Mouse (Mus musculus) granulocyte monocyte progenitor cell, adult 5-6 weeks (primary cell): ENCODE data around the gene Syngr4. TPM values are rescaled to one million over a fixed set of nuclear protein-coding genes. Genes with fewer than 3 reads are reported as not detected.
"Not testable (repeated sequence)": the region's sequence is repeated elsewhere in the genome, so short reads cannot be mapped to it uniquely, and the experiment has no call there.

ENCODE experiments used
- ATAC-seq: replicated peaks from 2 replicates; pipeline ENCODE4 v1.8.0; 2016; ENCODE audit warnings: mild to moderate bottlenecking, moderate TSS enrichment, inconsistent platforms; ENCODE audit not compliant: poor library complexity, severe bottlenecking
- total RNA-seq, 2 experiments: library from RNA; stranded (forward) in 1 of 2; stranded (reverse) in 1 of 2; fragments of 200-712, 200-1000 nt in 1 of 2; fragments of >200 nt in 1 of 2; fragmentation: Nextera tagmentation in 1 of 2; gene quantifications; 2 replicates each; pipeline ENCODE4 v1.2.3; 2014 to 2017

Syngr4 gene
- total RNA-seq, 2 experiments from 2014 or later: 0.41 to 3.7 TPM

DNA sequence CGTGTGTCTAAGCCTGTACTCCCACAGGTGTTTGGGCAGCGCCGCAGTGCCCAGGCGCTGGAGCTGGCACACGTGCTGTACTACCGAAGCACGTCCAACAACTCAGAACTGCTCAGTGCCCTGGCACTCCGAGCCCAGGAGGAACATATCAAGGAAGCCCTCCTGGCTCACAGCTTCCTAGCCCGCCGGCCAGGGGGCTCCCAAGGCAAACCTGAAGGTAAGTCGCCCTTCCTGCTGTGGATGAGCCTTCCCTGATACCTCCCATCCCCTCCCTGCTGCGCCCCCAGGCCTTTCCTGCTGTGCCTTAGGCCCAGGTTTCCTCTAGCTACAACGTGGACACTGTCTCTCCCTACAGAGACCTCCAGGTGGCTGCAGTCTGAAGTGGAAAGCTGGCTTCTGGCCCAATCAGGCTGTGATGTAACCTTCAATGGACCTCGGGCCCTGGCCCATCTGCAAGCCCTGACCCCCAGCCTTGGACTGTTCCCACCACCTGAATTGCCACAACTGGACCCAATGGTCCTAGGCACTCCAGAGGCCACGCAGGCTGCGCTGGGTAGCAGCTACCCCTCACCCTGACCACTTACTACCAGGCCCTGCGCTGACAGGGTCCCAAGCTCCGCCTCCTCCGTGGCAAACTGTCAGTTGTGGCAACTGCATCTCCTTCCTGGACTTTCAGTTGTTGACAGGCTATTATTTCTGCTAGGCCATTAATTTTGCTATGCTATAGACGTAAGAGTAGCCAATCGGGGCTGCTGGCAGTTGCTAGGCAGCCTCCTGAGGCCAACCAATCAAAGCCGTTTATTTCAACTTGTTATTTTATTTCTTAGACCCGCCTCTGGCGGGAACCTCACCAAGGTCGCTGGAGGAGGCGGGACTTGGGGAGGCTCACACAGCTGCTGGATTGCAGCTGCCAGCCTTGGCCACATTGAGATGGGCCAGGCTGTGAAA, 19.8 kb upstream of the Syngr4 start:
- peak; percentile 62 for ATAC-seq

DNA sequence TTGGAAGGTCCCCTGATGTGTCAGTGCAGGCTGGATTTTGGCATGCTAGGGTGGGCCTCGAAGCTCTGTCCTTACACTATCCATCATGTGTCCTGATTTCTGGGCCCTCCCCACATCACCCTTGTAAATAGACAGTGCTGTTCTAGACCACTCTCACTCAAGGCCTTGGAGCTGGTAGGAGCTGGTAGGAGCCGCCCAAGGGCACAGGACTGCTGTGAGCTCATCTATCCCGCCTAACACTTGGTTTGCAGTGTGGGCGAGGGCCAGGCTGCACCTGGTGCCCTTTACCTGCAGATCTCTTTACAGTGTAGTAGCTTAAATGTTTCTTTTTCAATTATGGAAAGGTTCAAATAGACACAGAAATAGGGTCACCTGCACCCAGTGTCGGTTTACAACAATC, 18.5 kb upstream of the Syngr4 start:
- no peak for ATAC-seq

- no peak for ATAC-seq
Measured at GRCm38 (mm10) chr7:45914067-45914466, 17.6 kb upstream of the Syngr4 start.

- no peak for ATAC-seq
Measured at GRCm38 (mm10) chr7:45909145-45909544, 12.6 kb upstream of the Syngr4 start.

GRCm38 (mm10) chr7:45908384-45908783, 11.9 kb upstream of the Syngr4 start:
- ATAC-seq: no peak

GRCm38 (mm10) chr7:45906622-45907021, 10.1 kb upstream of the Syngr4 start:
- peak; percentile 58 for ATAC-seq

- no peak for ATAC-seq
Measured at GRCm38 (mm10) chr7:45902481-45903002, 6.0 kb upstream of the Syngr4 start.

- ATAC-seq: peak; percentile 54
Measured at GRCm38 (mm10) chr7:45901562-45901961, 5.0 kb upstream of the Syngr4 start.

GRCm38 (mm10) chr7:45898125-45898524, 1.6 kb upstream of the Syngr4 start:
- not testable (repeated sequence) for ATAC-seq

DNA sequence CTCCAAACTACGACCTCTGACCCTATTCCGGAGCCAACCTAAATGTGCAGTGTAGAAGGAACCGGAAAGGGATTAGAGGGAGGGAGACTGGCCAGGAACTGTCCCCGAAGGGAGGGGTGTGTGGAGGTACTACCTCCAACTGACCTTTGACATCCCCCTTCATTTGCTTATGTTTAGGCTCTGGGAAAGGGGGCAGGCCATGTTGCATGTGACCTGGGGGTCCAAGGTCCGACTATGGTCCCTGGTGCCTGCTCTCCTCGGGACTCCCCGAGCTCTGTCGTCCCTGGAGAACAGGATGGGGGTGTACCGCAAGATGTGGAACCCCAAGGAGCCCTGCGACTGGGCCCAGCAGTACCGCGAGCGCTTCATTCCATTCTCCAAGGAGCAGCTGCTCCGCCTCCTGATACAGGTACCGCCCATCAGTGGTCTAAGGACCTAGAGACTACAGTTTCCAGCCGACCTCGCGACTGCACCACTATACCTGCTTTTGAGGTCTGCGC, 794 bp upstream of the Syngr4 start:
- peak; percentile 52 for ATAC-seq

- no peak for ATAC-seq
Measured at GRCm38 (mm10) chr7:45895931-45896516, 490 bp downstream of the Syngr4 start.

DNA sequence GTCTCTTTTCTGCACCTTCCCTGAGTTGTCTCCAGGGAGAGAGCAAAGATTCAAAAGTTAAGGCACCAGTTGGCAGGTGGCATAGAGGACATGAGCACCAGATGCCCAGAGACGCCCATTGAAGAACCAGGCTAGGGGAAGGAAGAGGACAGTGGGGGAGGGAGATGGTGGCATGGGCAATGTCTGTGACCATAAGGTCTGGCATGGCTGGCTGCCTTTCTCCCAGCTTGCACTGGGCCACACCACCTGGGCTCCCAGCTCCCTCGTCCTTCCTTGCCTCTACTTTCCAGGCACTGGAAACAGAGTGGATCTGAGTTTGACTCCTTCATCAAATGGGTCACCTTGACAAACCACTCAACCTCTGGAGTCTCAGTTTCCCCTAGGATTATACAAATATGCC, 3.9 kb downstream of the Syngr4 start:
- no peak for ATAC-seq

DNA sequence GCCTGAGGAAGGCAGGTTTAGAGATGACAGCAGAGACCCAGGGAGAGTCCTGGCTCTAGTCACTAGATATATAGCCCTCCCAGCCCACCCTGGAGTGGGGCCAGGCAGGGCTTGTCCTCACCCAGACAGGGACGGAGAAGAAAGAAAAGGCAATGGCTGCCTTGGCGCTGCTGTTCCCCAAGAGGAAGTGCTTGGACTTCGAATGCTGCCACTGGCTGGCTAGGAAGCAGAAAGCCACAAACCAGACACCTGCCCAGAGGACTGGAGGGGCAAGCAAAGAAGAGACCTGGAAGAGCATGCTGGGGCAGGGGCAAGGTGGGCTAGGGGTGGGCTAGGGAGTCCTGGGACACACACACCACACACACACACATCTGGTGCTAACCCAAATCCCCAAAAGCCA, 9.3 kb downstream of the Syngr4 start:
- ATAC-seq: peak; percentile 51

DNA sequence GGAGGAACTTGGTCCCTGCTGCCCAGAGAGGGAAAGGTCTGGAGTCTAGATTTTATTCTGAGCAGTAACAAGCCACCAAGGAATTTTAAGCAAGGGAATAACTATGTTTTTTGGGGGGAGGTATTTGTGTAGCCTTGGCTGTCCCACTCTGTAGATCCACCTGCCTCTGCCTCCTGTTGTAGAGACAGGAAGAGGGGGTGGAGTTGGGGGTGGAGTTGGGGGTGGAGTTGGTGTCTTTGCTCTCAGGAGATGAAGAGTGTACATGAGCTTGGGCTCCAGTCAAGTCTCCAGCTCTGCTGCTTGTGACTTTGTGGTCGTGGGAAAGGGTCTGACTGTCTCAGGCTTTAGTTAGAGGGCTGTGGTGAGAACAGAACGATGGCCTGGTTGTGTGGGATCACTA, 15.5 kb downstream of the Syngr4 start:
- no peak for ATAC-seq

GRCm38 (mm10) chr7:45880531-45880930, 16.0 kb downstream of the Syngr4 start:
- no peak for ATAC-seq

DNA sequence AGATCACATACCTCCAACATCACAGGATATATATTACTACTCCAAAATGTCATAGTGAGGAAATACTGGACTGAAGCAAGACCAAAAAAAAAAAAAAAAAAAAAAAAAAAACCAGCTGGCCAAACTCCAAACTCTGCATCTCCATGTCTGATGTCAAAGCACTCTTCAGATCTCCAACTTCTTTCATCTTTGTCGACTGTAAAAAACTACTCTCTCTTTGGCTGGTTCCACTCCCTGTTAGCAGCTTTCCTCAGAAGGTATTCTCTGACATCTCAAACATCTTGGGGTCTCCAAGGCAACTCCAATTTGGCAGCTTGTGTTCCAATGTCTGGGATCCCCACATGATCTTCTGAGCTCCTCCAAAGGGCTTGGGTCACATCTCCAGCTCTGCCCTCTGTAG, 18.2 kb downstream of the Syngr4 start, which contains the start of gene Grin2d:
Gene Grin2d (minus strand): TSS at position 101 of the 400 bp plus-strand sequence.
- not testable (repeated sequence) for ATAC-seq

- no peak for ATAC-seq
Measured at GRCm38 (mm10) chr7:45876895-45877294, 19.6 kb downstream of the Syngr4 start.

DNA sequence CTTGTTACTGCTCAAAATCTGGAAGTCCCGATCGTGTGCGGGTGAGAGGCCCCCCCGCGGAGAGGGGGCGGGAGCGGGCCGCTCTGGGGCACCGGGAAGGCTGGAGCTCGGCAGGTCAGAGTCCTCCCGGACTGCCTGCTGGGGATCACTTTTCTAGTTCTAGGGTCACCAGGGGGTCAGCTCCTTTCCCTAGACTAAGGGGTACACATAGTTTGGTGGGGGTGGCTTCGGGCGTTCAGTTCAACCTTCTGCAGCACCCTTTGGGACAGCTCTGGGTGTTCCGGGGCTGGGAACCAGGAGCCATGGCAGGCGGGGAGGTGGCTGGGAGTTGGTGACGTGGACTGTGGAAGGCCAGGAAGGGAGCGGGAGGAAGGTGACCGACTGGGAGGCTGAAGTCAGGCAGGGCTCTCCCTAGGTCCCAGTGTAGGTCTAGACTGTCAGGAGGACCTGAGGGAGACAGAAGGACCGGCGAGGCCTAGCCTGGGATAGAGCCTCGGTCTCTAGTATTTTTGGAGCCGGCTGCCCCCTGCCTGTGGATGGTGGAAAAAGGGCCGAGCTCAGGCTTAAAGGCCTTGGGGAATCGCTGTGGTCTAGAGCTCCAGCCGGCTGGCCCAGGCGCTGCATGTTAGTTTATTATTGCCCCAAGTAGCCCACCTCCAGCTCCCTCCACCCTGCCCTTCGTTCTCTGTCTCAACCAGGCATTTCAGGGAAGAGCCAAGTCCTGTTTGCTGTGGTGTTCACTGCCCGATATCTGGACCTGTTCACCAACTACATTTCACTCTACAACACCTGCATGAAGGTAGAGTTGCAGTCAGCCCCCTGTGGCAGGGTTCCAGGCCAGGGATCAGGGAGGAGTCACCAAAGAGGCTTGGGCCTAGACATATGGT, 23.2 kb downstream of the Syngr4 start:
- peak; percentile 45 for ATAC-seq

DNA sequence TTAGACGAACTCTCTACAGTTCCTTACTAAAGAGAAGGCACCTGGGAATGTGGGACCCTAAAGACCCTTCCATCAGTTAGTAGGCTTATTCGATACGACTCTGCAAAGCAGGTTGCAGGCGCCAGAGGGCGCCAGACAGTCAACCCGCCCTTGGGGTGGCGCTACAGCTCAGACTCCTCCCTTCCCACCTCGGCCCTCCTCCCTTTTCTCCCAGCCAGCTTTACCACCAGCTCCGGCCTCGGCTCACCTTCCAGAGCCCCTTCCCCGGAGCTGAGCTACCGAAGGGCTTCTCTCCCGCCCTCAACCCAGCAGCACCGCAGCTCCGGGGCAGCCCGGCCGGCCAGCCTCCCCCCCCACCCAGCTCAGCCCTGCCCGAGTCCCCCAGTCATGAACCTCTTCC, 23.9 kb downstream of the Syngr4 start, which contains the start of gene Kdelr1:
Gene Kdelr1 (plus strand): TSS at position 149 of the 400 bp plus-strand sequence.
- peak; percentile 81 for ATAC-seq
